Mouse (Mus musculus): ENCODE measurements around the gene Sox6.
A peak's percentile ranks its signal among the peaks of the same experiment; 100 is the strongest.

Sox6 gene

GRCm38 (mm10) chr7:115830938-115831873, 207.4 kb downstream of the Sox6 start:
- DNase-seq (ENCODE audit: low spot score): no peak

- peak; percentile 39 for DNase-seq (ENCODE audit: low spot score)
These were observed 208.2 kb downstream of the Sox6 start for GRCm38 (mm10) chr7:115830366-115830765.

- peak; percentile 73 for DNase-seq (ENCODE audit: low spot score)
These were observed 208.8 kb downstream of the Sox6 start for GRCm38 (mm10) chr7:115829756-115830155.

- no peak for DNase-seq (ENCODE audit: low spot score)
These were observed 209.3 kb downstream of the Sox6 start for GRCm38 (mm10) chr7:115829260-115829659.

GRCm38 (mm10) chr7:115825295-115825694, 213.3 kb downstream of the Sox6 start:
- DNase-seq (ENCODE audit: low spot score): no peak

GRCm38 (mm10) chr7:115824621-115825256, 213.9 kb downstream of the Sox6 start:
- DNase-seq (ENCODE audit: low spot score): peak; percentile 64

- no peak for DNase-seq (ENCODE audit: low spot score)
These were observed 219.5 kb downstream of the Sox6 start for GRCm38 (mm10) chr7:115819136-115819535.

GRCm38 (mm10) chr7:115803256-115803655, 235.3 kb downstream of the Sox6 start:
- no peak for DNase-seq (ENCODE audit: low spot score)

GRCm38 (mm10) chr7:115794139-115794858, 244.3 kb downstream of the Sox6 start:
- DNase-seq (ENCODE audit: low spot score): no peak

GRCm38 (mm10) chr7:115792841-115793240, 245.8 kb downstream of the Sox6 start:
- DNase-seq (ENCODE audit: low spot score): no peak

GRCm38 (mm10) chr7:115789116-115789823, 249.3 kb downstream of the Sox6 start:
- no peak for DNase-seq (ENCODE audit: low spot score)

- DNase-seq (ENCODE audit: low spot score): no peak
These were observed 254.3 kb downstream of the Sox6 start for GRCm38 (mm10) chr7:115783982-115784917.

GRCm38 (mm10) chr7:115780148-115780547, 258.4 kb downstream of the Sox6 start:
- no peak for DNase-seq (ENCODE audit: low spot score)

- no peak for DNase-seq (ENCODE audit: low spot score)
These were observed 259.1 kb downstream of the Sox6 start for GRCm38 (mm10) chr7:115779544-115779943.

- DNase-seq (ENCODE audit: low spot score): peak; percentile 13
These were observed 261.9 kb downstream of the Sox6 start for GRCm38 (mm10) chr7:115776736-115777135.

- no peak for DNase-seq (ENCODE audit: low spot score)
These were observed 262.3 kb downstream of the Sox6 start for GRCm38 (mm10) chr7:115776324-115776723.

- no peak for DNase-seq (ENCODE audit: low spot score)
These were observed 272.3 kb downstream of the Sox6 start for GRCm38 (mm10) chr7:115766316-115766715.

- no peak for DNase-seq (ENCODE audit: low spot score)
These were observed 274.7 kb downstream of the Sox6 start for GRCm38 (mm10) chr7:115763851-115764250.

- DNase-seq (ENCODE audit: low spot score): no peak
These were observed 280.4 kb downstream of the Sox6 start for GRCm38 (mm10) chr7:115758172-115758571.

- DNase-seq (ENCODE audit: low spot score): no peak
These were observed 283.3 kb downstream of the Sox6 start for GRCm38 (mm10) chr7:115755272-115755671.

- DNase-seq (ENCODE audit: low spot score): no peak
These were observed 284.4 kb downstream of the Sox6 start for GRCm38 (mm10) chr7:115754216-115754615.

All from embryo, embryonic 10.5 days (tissue).